Mouse (Mus musculus) liver, embryonic 11.5 days (tissue): ENCODE results near the gene Sp6. TPM values are rescaled to one million over a fixed set of nuclear protein-coding genes. Genes with fewer than 3 reads are reported as not detected.

Experiments used
- ATAC-seq: fragments of 200-750 bp; cut with Nextera tagmentation; replicated peaks from 2 replicates; pipeline ENCODE4 v1.8.0; 2017; ENCODE audit warnings: moderate number of reproducible peaks, mild to moderate bottlenecking, moderate TSS enrichment, moderate library complexity; ENCODE audit not compliant: low FRiP score
- DNase-seq: peaks from one replicate; pipeline ENCODE4 v3.0.0-alpha.2; 2017; ENCODE audit warnings: low spot score
- H3K27ac ChIP-seq: fragments of 300-500 bp; sonication (generic); 2 replicates; pipeline ENCODE4 v1.5.1; 2014; ENCODE audit warnings: mild to moderate bottlenecking, low read depth, low read length, control low read depth
- H3K27me3 ChIP-seq: fragments of 300-500 bp; sonication (generic); replicated peaks from 2 replicates; pipeline ENCODE4 v1.6.1; 2014; ENCODE audit warnings: low read length, mixed read lengths; ENCODE audit not compliant: control insufficient read depth, insufficient read depth
- H3K36me3 ChIP-seq: fragments of 300-500 bp; sonication (generic); 2 replicates; pipeline ENCODE4 v1.6.1; 2014; ENCODE audit warnings: mild to moderate bottlenecking, low read length, moderate library complexity, mixed read lengths; ENCODE audit not compliant: control insufficient read depth, insufficient read depth
- H3K4me1 ChIP-seq: fragments of 300-500 bp; sonication (generic); replicated peaks from 2 replicates; pipeline ENCODE4 v1.6.1; 2014; ENCODE audit warnings: low read length, mixed read lengths; ENCODE audit not compliant: control insufficient read depth, insufficient read depth
- H3K4me2 ChIP-seq: fragments of 300-500 bp; sonication (generic); 2 replicates; pipeline ENCODE4 v1.6.1; 2014; ENCODE audit warnings: mild to moderate bottlenecking, control low read depth, moderate library complexity
- H3K4me3 ChIP-seq: fragments of 300-500 bp; sonication (generic); 2 replicates; pipeline ENCODE4 v1.5.1; 2014; ENCODE audit warnings: low read depth, low read length, control low read depth
- H3K9ac ChIP-seq: fragments of 300-500 bp; sonication (generic); 2 replicates; pipeline ENCODE4 v1.6.1; 2014; ENCODE audit warnings: low read depth, low read length, control low read depth
- H3K9me3 ChIP-seq: fragments of 300-500 bp; sonication (generic); 2 replicates; pipeline ENCODE4 v1.6.1; 2016; ENCODE audit warnings: low read length, inconsistent platforms, mixed read lengths; ENCODE audit not compliant: control insufficient read depth
- WGBS: fragments of 180-500 bp; shearing (Covaris S2); extraction: QIAGEN DNeasy Blood & Tissue Kit; methylation state at CpG from one replicate; pipeline ENCODE4 v1.1.7; 2014; 5-methylcytosine and 5-hydroxymethylcytosine counted together
- polyA plus RNA-seq: library from polyadenylated mRNA; unstranded; fragments of >200 nt; fragmentation: Nextera tagmentation; extraction: Ambion mirVana; gene quantifications from 2 replicates; pipeline ENCODE4 v1.2.1, GENCODE M21; 2014

Sp6 gene
- polyA plus RNA-seq, 1 experiment from 2014 or later, result not detected

- Histone ChIP-seq H3K4me3 (no peak overlapping the region), H3K36me3 (no peaks in the 10 kb centered on the region), H3K4me1 (peaks cover 49% of the 10 kb centered on the region), H3K4me2 (peak overlapping the region; percentile 65), H3K9me3 (no peaks in the 10 kb centered on the region), H3K27me3 (no peaks in the 10 kb centered on the region), H3K9ac (0 out of 2 replicates have a peak overlapping the region, but pooled peaks have one; percentile 32), H3K27ac (peak overlapping the region; percentile 77; the same call in 1 of the 2 replicates)
- DNase-seq, result no peak
- 51% methylated on average over 3 of the region's 3 CpGs for WGBS
- ATAC-seq, result no peak
Measured at GRCm38 (mm10) chr11:96970341-96970740, 42.9 kb upstream of the Sp6 start.

GRCm38 (mm10) chr11:96972906-96973305 lies 40.3 kb upstream of the Sp6 start:
- H3K36me3 ChIP-seq, result no peaks in the 10 kb centered on the region
- H3K4me3 ChIP-seq, result no peak overlapping the region
- no peak overlapping the region for H3K9ac ChIP-seq
- no peaks in the 10 kb centered on the region for H3K27me3 ChIP-seq
- peaks cover 51% of the 10 kb centered on the region for H3K4me1 ChIP-seq
- 87% methylated on average over 5 of the region's 5 CpGs for WGBS
- no peak overlapping the region for H3K4me2 ChIP-seq
- H3K27ac ChIP-seq, result no peak overlapping the region
- DNase-seq, result no peak
- H3K9me3 ChIP-seq, result no peaks in the 10 kb centered on the region
- no peak for ATAC-seq

- H3K36me3 ChIP-seq, result no peaks in the 10 kb centered on the region
- H3K4me1 ChIP-seq, result peaks cover 48% of the 10 kb centered on the region
- H3K27ac ChIP-seq, result no peak overlapping the region
- no peak overlapping the region for H3K4me2 ChIP-seq
- DNase-seq, result no peak
- ATAC-seq, result no peak
- H3K27me3 ChIP-seq, result no peaks in the 10 kb centered on the region
- H3K9me3 ChIP-seq, result no peaks in the 10 kb centered on the region
- no peak overlapping the region for H3K9ac ChIP-seq
- 91% methylated on average over 5 of the region's 5 CpGs for WGBS
- no peak overlapping the region for H3K4me3 ChIP-seq
Measured at GRCm38 (mm10) chr11:96973426-96973964, 39.7 kb upstream of the Sp6 start.

- no peak for DNase-seq
- ATAC-seq, result no peak
- Histone ChIP-seq H3K4me2 (0 out of 2 replicates have a peak overlapping the region, but pooled peaks have one; percentile 14), H3K4me1 (peaks cover 44% of the 10 kb centered on the region), H3K9ac (0 out of 2 replicates have a peak overlapping the region, but pooled peaks have one; percentile 21), H3K27me3 (no peaks in the 10 kb centered on the region), H3K4me3 (no peak overlapping the region), H3K36me3 (no peaks in the 10 kb centered on the region), H3K27ac (0 out of 2 replicates have a peak overlapping the region, but pooled peaks have one; percentile 22), H3K9me3 (no peaks in the 10 kb centered on the region)
- WGBS, result 64% methylated on average over 5 of the region's 5 CpGs
Measured at GRCm38 (mm10) chr11:96974813-96975212, 38.4 kb upstream of the Sp6 start.

- peak overlapping the region; percentile 81 for H3K27ac ChIP-seq
- no peak for ATAC-seq
- no peak for DNase-seq
- peak overlapping the region; percentile 72 for H3K4me3 ChIP-seq
- H3K36me3 ChIP-seq, result no peaks in the 10 kb centered on the region
- no peaks in the 10 kb centered on the region for H3K9me3 ChIP-seq
- peaks cover 35% of the 10 kb centered on the region for H3K4me1 ChIP-seq
- peak overlapping the region; percentile 86 for H3K9ac ChIP-seq
- 79% methylated on average over 10 of the region's 10 CpGs for WGBS
- peak overlapping the region; percentile 88 for H3K4me2 ChIP-seq
- no peaks in the 10 kb centered on the region for H3K27me3 ChIP-seq
Measured at GRCm38 (mm10) chr11:96975511-96976378, 37.4 kb upstream of the Sp6 start.

GRCm38 (mm10) chr11:96976379-96976687 lies 36.9 kb upstream of the Sp6 start:
- Histone ChIP-seq H3K4me1 (peaks cover 33% of the 10 kb centered on the region), H3K4me2 (peak overlapping the region; percentile 88), H3K27ac (peak overlapping the region; percentile 81), H3K4me3 (peak overlapping the region; percentile 72), H3K9ac (peak overlapping the region; percentile 86), H3K36me3 (no peaks in the 10 kb centered on the region), H3K9me3 (no peaks in the 10 kb centered on the region), H3K27me3 (no peaks in the 10 kb centered on the region)
- WGBS, result 53% methylated on average over 3 of the region's 3 CpGs
- no peak for ATAC-seq
- DNase-seq, result no peak

- Histone ChIP-seq H3K4me3 (peak overlapping the region; percentile 72), H3K27ac (peak overlapping the region; percentile 81), H3K4me1 (peaks cover 30% of the 10 kb centered on the region), H3K27me3 (no peaks in the 10 kb centered on the region), H3K9ac (peak overlapping the region; percentile 86), H3K9me3 (no peaks in the 10 kb centered on the region), H3K36me3 (no peaks in the 10 kb centered on the region), H3K4me2 (peak overlapping the region; percentile 88)
- ATAC-seq (peak; percentile 74), DNase-seq (peak; percentile 92)
- 2% methylated on average over 49 of the region's 50 CpGs for WGBS
Measured at GRCm38 (mm10) chr11:96976911-96977591, 36.1 kb upstream of the Sp6 start.

GRCm38 (mm10) chr11:96977606-96978400 lies 35.4 kb upstream of the Sp6 start:
- H3K9me3 ChIP-seq, result no peaks in the 10 kb centered on the region
- H3K4me2 ChIP-seq, result peak overlapping the region; percentile 95
- peak overlapping the region; percentile 82 for H3K27ac ChIP-seq
- peak; percentile 94 for ATAC-seq
- peak overlapping the region; percentile 86 for H3K9ac ChIP-seq
- DNase-seq, result peak; percentile 99
- H3K4me1 ChIP-seq, result peaks cover 30% of the 10 kb centered on the region
- H3K36me3 ChIP-seq, result no peaks in the 10 kb centered on the region
- WGBS, result under 1% methylated on average over 45 of the region's 45 CpGs
- no peaks in the 10 kb centered on the region for H3K27me3 ChIP-seq
- peak overlapping the region; percentile 72 for H3K4me3 ChIP-seq
